Mouse (Mus musculus) MEL (cell line): Measurements from ENCODE around the gene Lin7a. TPM values are rescaled to one million over a fixed set of nuclear protein-coding genes. Genes with fewer than 3 reads are reported as not detected.

ENCODE experiments used
- DNase-seq: peaks from one replicate; pipeline ENCODE4 v3.0.0; 2011; ENCODE audit warnings: low read depth, low spot score
- H3K27ac ChIP-seq: 2 replicates; pipeline ENCODE4 v1.5.1; 2012; ENCODE audit warnings: low read depth, mild to moderate bottlenecking, control low read depth, low read length, moderate library complexity; ENCODE audit not compliant: control insufficient read depth
- H3K27me3 ChIP-seq, 2 experiments: fragments of 150-350 bp in 1 of 2; sonication (generic) in 1 of 2; 2 replicates each; pipeline ENCODE4 v1.6.1; 2012; ENCODE audit warnings: low read length in 2 of 2, mild to moderate bottlenecking in 2 of 2, improper control_type of control experiment in 1 of 2, moderate library complexity in 1 of 2; ENCODE audit not compliant: insufficient read depth in 2 of 2, control insufficient read depth in 1 of 2
- H3K36me3 ChIP-seq, 2 experiments: 2 replicates each; pipeline ENCODE4 v1.6.1; 2012 to 2014; ENCODE audit warnings: low read length in 2 of 2, improper control_type of control experiment in 1 of 2, inconsistent platforms in 1 of 2, mild to moderate bottlenecking in 1 of 2; ENCODE audit not compliant: insufficient read depth in 2 of 2, control insufficient read depth in 1 of 2
- H3K4me1 ChIP-seq, 2 experiments: fragments of 150-350 bp in 1 of 2; sonication (generic) in 1 of 2; 2 replicates each; pipeline ENCODE4 v1.6.1; 2012; ENCODE audit warnings: low read length in 2 of 2, improper control_type of control experiment in 1 of 2, mild to moderate bottlenecking in 1 of 2; ENCODE audit not compliant: insufficient read depth in 2 of 2, control insufficient read depth in 1 of 2
- H3K4me3 ChIP-seq, 2 experiments: fragments of 150-350 bp in 1 of 2; sonication (generic) in 1 of 2; 2 replicates each; pipeline ENCODE4 v1.5.1; 2012; ENCODE audit warnings: low read depth in 2 of 2, low read length in 2 of 2, mild to moderate bottlenecking in 2 of 2, moderate library complexity in 2 of 2, control low read depth in 1 of 2, improper control_type of control experiment in 1 of 2; ENCODE audit not compliant: control insufficient read depth in 1 of 2, insufficient read depth in 1 of 2
- H3K79me2 ChIP-seq: 2 replicates; pipeline ENCODE4 v1.6.1; 2012; ENCODE audit warnings: mild to moderate bottlenecking, low read length, moderate library complexity; ENCODE audit not compliant: control insufficient read depth, poor library complexity, insufficient read depth
- H3K9ac ChIP-seq: 2 replicates; pipeline ENCODE4 v1.6.1; 2012; ENCODE audit warnings: low read depth, mild to moderate bottlenecking, control low read depth, low read length, moderate library complexity; ENCODE audit not compliant: control insufficient read depth, poor library complexity, severe bottlenecking
- H3K9me3 ChIP-seq: fragments of 150-350 bp; sonication (generic); replicated peaks from 2 replicates; pipeline ENCODE4 v1.6.1; 2012; ENCODE audit warnings: mild to moderate bottlenecking, low read length, improper control_type of control experiment, moderate library complexity; ENCODE audit not compliant: insufficient read depth
- BHLHE40 ChIP-seq: IDR thresholded peaks from 2 replicates; pipeline ENCODE4 v1.6.1; 2012; ENCODE audit warnings: low read depth, mild to moderate bottlenecking, inconsistent platforms, low read length, improper control_type of control experiment, borderline replicate concordance
- CTCF ChIP-seq, 3 experiments: IDR thresholded peaks in 2 of 3; conservative IDR thresholded peaks in 1 of 3; 2 replicates each; pipeline ENCODE4 v1.5.1; 2011 to 2012; ENCODE audit warnings: low read length in 3 of 3, low read depth in 2 of 3, mild to moderate bottlenecking in 2 of 3, improper control_type of control experiment in 1 of 3, inconsistent platforms in 1 of 3, mixed read lengths in 1 of 3, moderate library complexity in 1 of 3; ENCODE audit not compliant: control insufficient read depth in 1 of 3, insufficient read depth in 1 of 3, poor library complexity in 1 of 3, severe bottlenecking in 1 of 3
- E2F4 ChIP-seq: IDR thresholded peaks from 2 replicates; pipeline ENCODE4 v1.6.1; 2011; ENCODE audit warnings: low read depth, low read length, improper control_type of control experiment, borderline replicate concordance
- EP300 ChIP-seq, 2 experiments: IDR thresholded peaks; 2 replicates each; pipeline ENCODE4 v1.6.1; 2011; ENCODE audit warnings: improper control_type of control experiment in 2 of 2, low read length in 2 of 2, low read depth in 1 of 2, mild to moderate bottlenecking in 1 of 2
- GABPA ChIP-seq: IDR thresholded peaks from 2 replicates; pipeline ENCODE4 v1.6.1; 2012; ENCODE audit warnings: low read depth, mild to moderate bottlenecking, inconsistent platforms, low read length, improper control_type of control experiment, moderate library complexity
- GATA1 ChIP-seq: IDR thresholded peaks from 2 replicates; pipeline ENCODE4 v1.6.1; 2011; ENCODE audit warnings: low read depth, low read length, improper control_type of control experiment
- JUND ChIP-seq: IDR thresholded peaks from 2 replicates; pipeline ENCODE4 v1.6.1; 2011; ENCODE audit warnings: low read depth, mild to moderate bottlenecking, improper control_type of control experiment, low read length
- KAT2A ChIP-seq: conservative IDR thresholded peaks from 2 replicates; pipeline ENCODE4 v1.6.1; 2012; ENCODE audit warnings: low read depth, low read length, improper control_type of control experiment, inconsistent platforms
- MAFK ChIP-seq: IDR thresholded peaks from 2 replicates; pipeline ENCODE4 v1.6.1; 2011; ENCODE audit warnings: low read depth, mild to moderate bottlenecking, low read length, improper control_type of control experiment, borderline replicate concordance
- MAZ ChIP-seq: IDR thresholded peaks from 2 replicates; pipeline ENCODE4 v1.6.1; 2012; ENCODE audit warnings: low read depth, mild to moderate bottlenecking, inconsistent platforms, low read length, improper control_type of control experiment
- MEF2A ChIP-seq: IDR thresholded peaks from 2 replicates; pipeline ENCODE4 v1.6.1; 2014; ENCODE audit warnings: low read depth, mild to moderate bottlenecking, inconsistent platforms, low read length, improper control_type of control experiment; ENCODE audit not compliant: poor library complexity, insufficient replicate concordance, severe bottlenecking; ENCODE audit errors: extremely low read depth
- MYB ChIP-seq: IDR thresholded peaks from 2 replicates; pipeline ENCODE4 v1.6.1; 2011; ENCODE audit warnings: mild to moderate bottlenecking, low read depth, low read length, improper control_type of control experiment
- MYC ChIP-seq: IDR thresholded peaks from 2 replicates; pipeline ENCODE4 v1.6.1; 2011; ENCODE audit warnings: low read depth, mild to moderate bottlenecking, low read length, improper control_type of control experiment, moderate library complexity
- NELFE ChIP-seq: IDR thresholded peaks from 2 replicates; pipeline ENCODE4 v1.6.1; 2011; ENCODE audit warnings: low read depth, low read length, improper control_type of control experiment
- NRF1 ChIP-seq: IDR thresholded peaks from 2 replicates; pipeline ENCODE4 v1.6.1; 2014; ENCODE audit warnings: low read depth, mild to moderate bottlenecking, inconsistent platforms, low read length, improper control_type of control experiment, moderate library complexity; ENCODE audit not compliant: poor library complexity, insufficient read depth, severe bottlenecking
- POLR2A ChIP-seq, 2 experiments: IDR thresholded peaks; 2 replicates each; pipeline ENCODE4 v1.6.1; 2011 to 2012; ENCODE audit warnings: low read length in 2 of 2, mild to moderate bottlenecking in 2 of 2, control low read depth in 1 of 2, improper control_type of control experiment in 1 of 2, low read depth in 1 of 2, moderate library complexity in 1 of 2; ENCODE audit not compliant: control insufficient read depth in 1 of 2, insufficient read depth in 1 of 2, poor library complexity in 1 of 2
- POLR2AphosphoS2 ChIP-seq: IDR thresholded peaks from 2 replicates; pipeline ENCODE4 v1.6.1; 2011; ENCODE audit warnings: low read length, improper control_type of control experiment
- POLR2AphosphoS5 ChIP-seq: IDR thresholded peaks from 2 replicates; pipeline ENCODE4 v1.6.1; 2012; ENCODE audit warnings: low read depth, borderline replicate concordance, mild to moderate bottlenecking, inconsistent platforms, low read length, moderate library complexity, mixed read lengths
- RCOR1 ChIP-seq: IDR thresholded peaks from 2 replicates; pipeline ENCODE4 v1.6.1; 2012; ENCODE audit warnings: low read depth, mild to moderate bottlenecking, inconsistent platforms, low read length, improper control_type of control experiment
- SIN3A ChIP-seq: IDR thresholded peaks from 2 replicates; pipeline ENCODE4 v1.6.1; 2012; ENCODE audit warnings: low read length, improper control_type of control experiment, inconsistent platforms
- SMC3 ChIP-seq: IDR thresholded peaks from 2 replicates; pipeline ENCODE4 v1.6.1; 2011; ENCODE audit warnings: low read depth, low read length, improper control_type of control experiment
- TCF12 ChIP-seq: IDR thresholded peaks from 2 replicates; pipeline ENCODE4 v1.6.1; 2014; ENCODE audit warnings: low read depth, mild to moderate bottlenecking, inconsistent platforms, low read length, improper control_type of control experiment, moderate library complexity
- ZC3H11A ChIP-seq: IDR thresholded peaks from 2 replicates; pipeline ENCODE4 v1.6.1; 2012; ENCODE audit warnings: low read depth, mild to moderate bottlenecking, inconsistent platforms, low read length, improper control_type of control experiment
- ZKSCAN1 ChIP-seq: IDR thresholded peaks from 2 replicates; pipeline ENCODE4 v1.6.1; 2012; ENCODE audit warnings: low read depth, mild to moderate bottlenecking, inconsistent platforms, low read length, improper control_type of control experiment, moderate library complexity
- ZMIZ1 ChIP-seq: IDR thresholded peaks from 2 replicates; pipeline ENCODE4 v1.6.1; 2012; ENCODE audit warnings: low read depth, mild to moderate bottlenecking, inconsistent platforms, low read length, improper control_type of control experiment, moderate library complexity
- polyA plus RNA-seq, 2 experiments: library from polyadenylated mRNA; stranded (reverse) in 1 of 2; unstranded in 1 of 2; fragments of >175 nt in 1 of 2; fragments of >200 nt in 1 of 2; gene quantifications; 2 replicates each; pipeline versions ENCODE4 v1.2.1 to v1.2.4; 2012; ENCODE audit warnings: low replicate concordance in 2 of 2, low read depth in 1 of 2; ENCODE audit not compliant: insufficient read length in 2 of 2, insufficient read depth in 1 of 2, missing spikeins in 1 of 2
- total RNA-seq: library from RNA; depleted of rRNA; stranded (reverse); fragments of 300-350 nt; gene quantifications from 2 replicates; pipeline ENCODE4 v1.2.3, GENCODE M21; 2012

The Lin7a gene
- total and polyA plus RNA-seq, 3 experiments, result not detected

DNA sequence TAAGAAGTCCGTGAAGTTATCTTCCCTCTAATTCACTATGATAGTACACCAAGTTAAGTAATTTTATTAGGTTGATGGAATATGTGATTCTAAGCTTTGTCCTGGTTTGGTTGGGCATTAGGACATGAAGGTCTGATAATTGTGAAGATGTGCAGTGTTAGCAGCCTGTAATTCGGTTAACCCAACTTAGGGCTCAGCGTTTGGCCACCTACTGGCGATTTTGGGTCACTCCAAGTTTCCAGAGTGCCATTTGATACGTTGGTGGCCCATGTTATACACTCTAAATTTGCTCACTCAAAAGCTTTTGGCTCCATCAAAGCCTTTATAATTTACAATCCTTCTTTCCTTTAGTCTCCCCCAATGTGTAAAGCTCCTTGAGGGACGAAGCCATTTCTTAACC, 2.4 kb downstream of the Lin7a start:
- H3K9ac ChIP-seq, result no peak overlapping the region
- TF ChIP-seq CTCF (IDR thresholded peaks at IDR 0.05 in 2 of 3, conservative IDR thresholded peaks at IDR 0.05 in 1 of 3; ENCODE audit: control insufficient read depth in 1 of 3, insufficient read depth in 1 of 3, low read depth in 2 of 3, low read length in 3 of 3, poor library complexity in 1 of 3, severe bottlenecking in 1 of 3) (0 out of 6 replicates have a peak, but pooled peaks of 1 of the 3 experiments have one; percentile 2), EP300 (IDR thresholded peaks at IDR 0.05; ENCODE audit: low read depth in 1 of 2, low read length in 2 of 2) (no peak)
- no peak overlapping the region for H3K27ac ChIP-seq
- H3K9me3 ChIP-seq, result no peaks in the 10 kb centered on the region
- no peaks in the 10 kb centered on the region for H3K4me1 ChIP-seq
- no peaks in the 10 kb centered on the region for H3K79me2 ChIP-seq
- H3K4me3 ChIP-seq, result no peak overlapping the region
- H3K36me3 ChIP-seq, result no peaks in the 10 kb centered on the region
- DNase-seq, result no peak
- H3K27me3 ChIP-seq, result no peaks in the 10 kb centered on the region

DNA sequence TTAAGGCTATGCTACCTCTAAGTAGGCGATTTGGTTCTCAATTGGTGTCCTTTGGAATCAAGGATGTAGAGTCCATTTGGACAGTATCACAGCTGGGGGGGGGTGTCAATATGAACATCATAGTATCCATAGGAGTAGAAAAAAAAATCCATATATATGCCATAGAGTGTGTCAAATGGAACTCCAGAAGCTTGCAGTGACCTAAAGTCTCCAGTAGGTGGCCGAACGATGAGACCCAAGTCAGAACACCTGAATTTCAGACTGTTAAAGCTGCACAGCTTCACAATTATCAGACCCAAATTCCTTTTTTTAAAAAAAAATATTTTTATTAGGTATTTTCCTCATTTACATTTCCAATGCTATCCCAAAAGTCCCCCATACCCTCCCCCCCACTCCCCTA, 3.3 kb downstream of the Lin7a start:
- DNase-seq, result peak; percentile 30
- Histone ChIP-seq H3K9me3 (no peaks in the 10 kb centered on the region), H3K27me3 (no peaks in the 10 kb centered on the region), H3K4me1 (no peaks in the 10 kb centered on the region), H3K36me3 (no peaks in the 10 kb centered on the region), H3K9ac (no peak overlapping the region), H3K79me2 (no peaks in the 10 kb centered on the region), H3K27ac (no peak overlapping the region)
- TF ChIP-seq POLR2A (IDR thresholded peaks at IDR 0.05; ENCODE audit: control insufficient read depth in 1 of 2, insufficient read depth in 1 of 2, low read depth in 1 of 2, low read length in 2 of 2, poor library complexity in 1 of 2) (no peak), POLR2AphosphoS2 (no peak), NELFE (no peak), SMC3 (peak; percentile 16; the same call in 1 of the 2 replicates), SIN3A (no peak), MYB (no peak), CTCF (IDR thresholded peaks at IDR 0.05 in 2 of 3, conservative IDR thresholded peaks at IDR 0.05 in 1 of 3; ENCODE audit: control insufficient read depth in 1 of 3, insufficient read depth in 1 of 3, low read depth in 2 of 3, low read length in 3 of 3, poor library complexity in 1 of 3, severe bottlenecking in 1 of 3) (peak; percentile 32 to 36 (median 35); a peak in 5 of 6 replicates), NRF1 (no peak)
- TF ChIP-seq, all 39 proteins: peak for 2
- no peak overlapping the region for H3K4me3 ChIP-seq

DNA sequence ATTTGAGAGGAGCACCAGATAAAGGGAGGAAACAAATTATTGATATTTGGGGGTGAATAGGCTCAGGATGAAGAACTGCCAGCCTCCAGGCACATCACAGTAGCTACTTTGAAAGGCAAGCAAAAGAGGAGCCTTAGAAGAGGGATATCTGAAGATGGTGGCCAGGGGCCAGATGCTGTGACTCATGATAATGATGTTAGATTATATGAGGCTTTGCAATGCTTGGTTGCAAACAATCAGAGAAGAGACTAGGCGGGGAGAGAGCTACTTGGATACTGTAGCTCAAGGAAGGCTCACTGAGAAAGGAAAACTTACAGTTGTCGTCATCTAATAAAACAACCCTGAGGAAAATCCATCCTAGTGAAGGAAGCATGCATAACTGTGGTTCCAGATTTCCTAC, 5.2 kb downstream of the Lin7a start:
- no peaks in the 10 kb centered on the region for H3K9me3 ChIP-seq
- no peaks in the 10 kb centered on the region for H3K4me1 ChIP-seq
- no peak overlapping the region for H3K4me3 ChIP-seq
- TF ChIP-seq MYB, result no peak
- no peak for TF ChIP-seq RCOR1
- no peak for TF ChIP-seq GATA1
- TF ChIP-seq BHLHE40, result no peak
- no peak for TF ChIP-seq ZKSCAN1
- no peak for TF ChIP-seq JUND
- TF ChIP-seq TCF12, result no peak
- TF ChIP-seq MAZ, result no peak
- TF ChIP-seq POLR2AphosphoS2, result no peak
- no peak for TF ChIP-seq KAT2A
- TF ChIP-seq ZC3H11A, result no peak
- TF ChIP-seq GABPA, result no peak
- no peak for TF ChIP-seq E2F4
- no peak for TF ChIP-seq SIN3A
- TF ChIP-seq ZMIZ1, result no peak
- no peak for TF ChIP-seq POLR2AphosphoS5
- no peak for TF ChIP-seq NRF1
- no peak for TF ChIP-seq MEF2A
- no peak for TF ChIP-seq MAFK
- TF ChIP-seq MYC, result no peak
- TF ChIP-seq, all 39 proteins: peak for 0
- no peaks in the 10 kb centered on the region for H3K36me3 ChIP-seq
- no peak overlapping the region for H3K27ac ChIP-seq
- no peaks in the 10 kb centered on the region for H3K79me2 ChIP-seq
- H3K27me3 ChIP-seq, result no peaks in the 10 kb centered on the region
- H3K9ac ChIP-seq, result no peak overlapping the region
- no peak for DNase-seq
